Mouse (Mus musculus) MEL-GATA-1-ER (cell line): ENCODE results near the gene Ggt5.

Experiments
- DNase-seq: peaks from one replicate; pipeline ENCODE4 v3.0.0-alpha.2; 2012; ENCODE audit warnings: low read depth; ENCODE audit errors: extremely low read depth

The Ggt5 gene

GRCm38 (mm10) chr10:75568441-75568840, 20.7 kb upstream of the Ggt5 start:
- no peak for DNase-seq

- no peak for DNase-seq
Observed at GRCm38 (mm10) chr10:75568851-75569250, 20.3 kb upstream of the Ggt5 start.

GRCm38 (mm10) chr10:75570981-75571657, 18.0 kb upstream of the Ggt5 start:
- no peak for DNase-seq

GRCm38 (mm10) chr10:75571937-75572336, 17.2 kb upstream of the Ggt5 start:
- no peak for DNase-seq

GRCm38 (mm10) chr10:75573181-75573580, 16.0 kb upstream of the Ggt5 start:
- no peak for DNase-seq

GRCm38 (mm10) chr10:75573965-75574364, 15.2 kb upstream of the Ggt5 start:
- no peak for DNase-seq

- no peak for DNase-seq
Observed at GRCm38 (mm10) chr10:75579129-75579528, 10.0 kb upstream of the Ggt5 start.

- peak; percentile 64 for DNase-seq
Observed at GRCm38 (mm10) chr10:75585876-75586552, 3.1 kb upstream of the Ggt5 start.

GRCm38 (mm10) chr10:75586553-75586879, 2.6 kb upstream of the Ggt5 start:
- no peak for DNase-seq

- DNase-seq, result no peak
Observed at GRCm38 (mm10) chr10:75587781-75588180, 1.4 kb upstream of the Ggt5 start.

- DNase-seq, result no peak
Observed at GRCm38 (mm10) chr10:75588336-75588735, 804 bp upstream of the Ggt5 start.

GRCm38 (mm10) chr10:75589651-75590050, 511 bp downstream of the Ggt5 start:
- no peak for DNase-seq

- DNase-seq, result peak; percentile 96
Observed at GRCm38 (mm10) chr10:75591211-75591894, 2.2 kb downstream of the Ggt5 start.

- DNase-seq, result no peak
Observed at GRCm38 (mm10) chr10:75592585-75592984, 3.4 kb downstream of the Ggt5 start.

GRCm38 (mm10) chr10:75595981-75596380, 6.8 kb downstream of the Ggt5 start:
- no peak for DNase-seq

GRCm38 (mm10) chr10:75600189-75600730, 11.1 kb downstream of the Ggt5 start:
- DNase-seq, result no peak

GRCm38 (mm10) chr10:75605162-75605846, 16.2 kb downstream of the Ggt5 start:
- DNase-seq, result no peak

- DNase-seq, result no peak
Observed at GRCm38 (mm10) chr10:75607253-75607652, 18.1 kb downstream of the Ggt5 start.

- no peak for DNase-seq
Observed at GRCm38 (mm10) chr10:75608975-75609374, 19.8 kb downstream of the Ggt5 start.

- no peak for DNase-seq
Observed at GRCm38 (mm10) chr10:75610486-75610885, 21.3 kb downstream of the Ggt5 start.

- DNase-seq, result no peak
Observed at GRCm38 (mm10) chr10:75616044-75616443, 26.9 kb downstream of the Ggt5 start.

- DNase-seq, result no peak
Observed at GRCm38 (mm10) chr10:75620818-75621217, 31.7 kb downstream of the Ggt5 start.
